Mouse (Mus musculus) liver, embryonic 14.5 days (tissue): Measurements from ENCODE around the gene Figla. TPM values are rescaled to one million over a fixed set of nuclear protein-coding genes. Genes with fewer than 3 reads are reported as not detected.
A peak's percentile ranks its signal among the peaks of the same experiment; 100 is the strongest.
"Not testable (repeated sequence)": the region's sequence is repeated elsewhere in the genome, so short reads cannot be mapped to it uniquely, and the experiment has no call there.

Experiments
- ATAC-seq: fragments of 200-750 bp; cut with Nextera tagmentation; 2 replicates; pipeline ENCODE4 v1.8.0; 2017; ENCODE audit warnings: moderate number of reproducible peaks, mild to moderate bottlenecking, moderate library complexity; ENCODE audit not compliant: insufficient read depth
- DNase-seq, 3 experiments: peaks; one replicate each; pipeline ENCODE4 v3.0.0-alpha.2; 2012 to 2013; ENCODE audit warnings: low read depth in 3 of 3, low spot score in 3 of 3
- H3K27ac ChIP-seq: fragments of 300-500 bp; sonication (generic); 2 replicates; pipeline ENCODE4 v1.5.1; 2014; ENCODE audit warnings: moderate library complexity, mild to moderate bottlenecking, control low read depth, inconsistent platforms
- H3K27me3 ChIP-seq: fragments of 300-500 bp; sonication (generic); 2 replicates; pipeline ENCODE4 v1.6.1; 2014; ENCODE audit warnings: mild to moderate bottlenecking, low read length, moderate library complexity; ENCODE audit not compliant: control insufficient read depth, insufficient read depth
- H3K36me3 ChIP-seq: fragments of 300-500 bp; sonication (generic); replicated peaks from 2 replicates; pipeline ENCODE4 v1.6.1; 2014; ENCODE audit warnings: low read depth; ENCODE audit not compliant: control insufficient read depth, insufficient read depth
- H3K4me1 ChIP-seq, 2 experiments: fragments of 200-500 bp in 1 of 2; fragments of 300-500 bp in 1 of 2; sonication (generic) in 1 of 2; replicated peaks; 2 replicates each; pipeline ENCODE4 v1.6.1; 2012 to 2014; ENCODE audit warnings: antibody characterized with exemption in 1 of 2, inconsistent platforms in 1 of 2, low read length in 1 of 2; ENCODE audit not compliant: control insufficient read depth in 2 of 2, insufficient read depth in 2 of 2
- H3K4me2 ChIP-seq: fragments of 300-500 bp; sonication (generic); 2 replicates; pipeline ENCODE4 v1.6.1; 2014; ENCODE audit warnings: low read depth, mild to moderate bottlenecking, control low read depth, moderate library complexity
- H3K4me3 ChIP-seq, 2 experiments: fragments of 200-500 bp in 1 of 2; fragments of 300-500 bp in 1 of 2; sonication (generic) in 1 of 2; 2 replicates each; pipeline ENCODE4 v1.5.1; 2012 to 2014; ENCODE audit warnings: low read depth in 2 of 2, low read length in 2 of 2, mild to moderate bottlenecking in 2 of 2, control low read depth in 1 of 2, inconsistent platforms in 1 of 2, moderate library complexity in 1 of 2; ENCODE audit not compliant: insufficient read depth in 1 of 2
- H3K9ac ChIP-seq: fragments of 300-500 bp; sonication (generic); replicated peaks from 2 replicates; pipeline ENCODE4 v1.6.1; 2014; ENCODE audit warnings: mild to moderate bottlenecking, control low read depth, moderate library complexity
- H3K9me3 ChIP-seq: fragments of 300-500 bp; sonication (generic); 2 replicates; pipeline ENCODE4 v1.6.1; 2016; ENCODE audit warnings: low read length, mixed read lengths; ENCODE audit not compliant: control insufficient read depth
- CTCF ChIP-seq: IDR thresholded peaks from 2 replicates; pipeline ENCODE4 v1.5.1; 2016; ENCODE audit warnings: antibody characterized with exemption, low read depth, control low read depth
- EP300 ChIP-seq: IDR thresholded peaks from 2 replicates; pipeline ENCODE4 v1.6.1; 2016; ENCODE audit warnings: antibody characterized with exemption, low read depth
- WGBS: fragments of 180-500 bp; shearing (Covaris S2); extraction: QIAGEN DNeasy Blood & Tissue Kit; methylation state at CpG from one replicate; pipeline ENCODE4 v1.1.7; 2014; ENCODE audit not compliant: insufficient replicate concordance; 5-methylcytosine and 5-hydroxymethylcytosine counted together
- polyA plus RNA-seq, 2 experiments: library from polyadenylated mRNA; depleted of rRNA in 1 of 2; stranded (reverse) in 1 of 2; unstranded in 1 of 2; fragments of >200 nt; fragmentation: Nextera tagmentation in 1 of 2; extraction: Ambion mirVana in 1 of 2; gene quantifications; 2 replicates each; pipeline versions ENCODE4 v1.2.1 to v1.2.3; 2012 to 2014

The Figla gene
- polyA plus RNA-seq, 2 experiments, result not detected

DNA sequence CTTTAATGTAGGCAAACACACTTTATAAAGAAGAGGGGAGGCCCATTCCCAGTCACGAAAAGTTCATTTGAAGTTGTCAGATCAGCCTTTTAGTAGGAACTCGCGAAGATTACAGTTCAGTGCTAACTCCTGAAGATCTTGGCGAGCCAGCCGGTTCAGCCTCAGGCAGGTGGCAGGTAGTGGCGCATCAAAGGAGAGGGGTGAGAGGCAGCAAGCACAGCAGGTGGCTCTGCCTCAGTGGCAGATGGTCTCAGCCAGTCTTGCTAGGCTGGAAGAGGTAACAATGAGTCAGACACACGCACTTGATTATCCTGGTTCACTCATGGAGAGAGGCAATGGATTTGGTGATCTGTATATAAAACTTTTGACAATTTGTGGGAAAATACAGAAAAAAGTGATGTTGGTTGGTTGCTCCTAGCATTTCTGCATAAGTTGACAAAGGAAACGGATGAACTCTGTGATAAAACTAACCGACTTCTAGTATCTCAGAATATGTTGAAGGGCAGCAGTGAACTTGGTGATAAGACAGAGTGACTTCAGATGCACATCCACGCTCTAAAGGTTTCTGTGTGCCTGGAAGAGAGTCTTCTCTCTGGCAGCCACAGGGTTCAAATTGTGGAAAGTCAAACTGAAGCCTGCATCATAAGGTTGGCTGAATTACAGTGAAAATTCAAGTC is 40.9 kb upstream of the Figla start:
- TF ChIP-seq EP300 (peak; percentile 56), CTCF (no peak)
- Histone ChIP-seq H3K36me3 (no peaks in the 10 kb centered on the region), H3K9me3 (no peaks in the 10 kb centered on the region), H3K4me1 (peaks cover 4 to 7% of the 10 kb centered on the region in 2 experiments), H3K4me3 (no peak overlapping the region), H3K27me3 (no peaks in the 10 kb centered on the region), H3K9ac (no peak overlapping the region), H3K27ac (no peak overlapping the region), H3K4me2 (no peak overlapping the region)
- peak; percentile 31; the same call in 1 of the 2 replicates for ATAC-seq
- no peak for DNase-seq
- 28% methylated on average over 10 of the region's 10 CpGs for WGBS

DNA sequence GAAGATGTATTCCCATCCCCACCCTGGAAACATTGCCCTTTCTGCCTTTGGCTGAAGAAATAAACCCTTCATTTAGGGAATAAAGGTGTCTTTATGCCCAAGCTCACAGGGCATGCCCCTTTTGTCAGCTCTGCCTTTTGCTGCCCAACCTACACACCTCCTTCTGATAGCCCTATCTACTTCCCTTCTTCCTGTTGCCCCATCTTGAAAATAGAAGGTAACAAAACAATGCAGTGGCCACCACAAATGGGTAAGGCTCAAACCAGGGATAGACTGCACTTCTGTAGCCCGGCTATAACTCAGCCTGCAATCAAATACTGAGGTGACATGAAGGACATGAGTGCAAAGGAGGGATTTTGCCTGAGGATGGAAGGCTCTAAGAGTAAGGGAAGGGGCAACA is 40.2 kb upstream of the Figla start:
- WGBS, result 59% methylated on average over 1 of the region's 1 CpGs
- DNase-seq, result no peak
- TF ChIP-seq EP300 (no peak), CTCF (no peak)
- no peak for ATAC-seq
- no peak overlapping the region for H3K9ac ChIP-seq
- H3K36me3 ChIP-seq, result no peaks in the 10 kb centered on the region
- H3K4me3 ChIP-seq, result no peak overlapping the region
- H3K27me3 ChIP-seq, result no peaks in the 10 kb centered on the region
- H3K9me3 ChIP-seq, result no peaks in the 10 kb centered on the region
- H3K4me1 ChIP-seq, result peaks cover 4 to 7% of the 10 kb centered on the region in 2 experiments
- H3K4me2 ChIP-seq, result no peak overlapping the region
- no peak overlapping the region for H3K27ac ChIP-seq

DNA sequence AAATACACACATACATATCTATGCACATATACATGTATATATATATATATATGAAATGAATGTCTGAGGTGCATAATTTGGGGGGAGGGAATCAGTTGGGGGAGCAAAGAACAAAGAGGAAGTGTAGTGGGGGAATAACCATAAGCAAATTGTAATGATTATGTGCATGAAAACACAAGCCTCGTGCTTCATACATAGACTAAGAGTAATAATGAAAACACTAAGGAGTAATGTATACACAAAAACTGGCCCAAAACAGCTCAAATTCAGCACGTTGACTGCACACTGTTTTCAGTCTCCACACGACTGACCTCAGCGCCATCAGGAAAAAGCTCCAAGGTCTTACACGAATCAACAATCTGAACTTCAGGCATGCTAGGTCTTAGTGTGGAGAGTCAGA is 39.7 kb upstream of the Figla start:
- Histone ChIP-seq H3K9me3 (no peaks in the 10 kb centered on the region), H3K27me3 (no peaks in the 10 kb centered on the region), H3K4me3 (no peak overlapping the region), H3K27ac (no peak overlapping the region), H3K4me1 (peaks cover 4 to 7% of the 10 kb centered on the region in 2 experiments), H3K4me2 (no peak overlapping the region), H3K9ac (no peak overlapping the region), H3K36me3 (no peaks in the 10 kb centered on the region)
- WGBS, result 66% methylated on average over 5 of the region's 5 CpGs
- TF ChIP-seq CTCF (no peak), EP300 (no peak)
- no peak for ATAC-seq
- no peak for DNase-seq

DNA sequence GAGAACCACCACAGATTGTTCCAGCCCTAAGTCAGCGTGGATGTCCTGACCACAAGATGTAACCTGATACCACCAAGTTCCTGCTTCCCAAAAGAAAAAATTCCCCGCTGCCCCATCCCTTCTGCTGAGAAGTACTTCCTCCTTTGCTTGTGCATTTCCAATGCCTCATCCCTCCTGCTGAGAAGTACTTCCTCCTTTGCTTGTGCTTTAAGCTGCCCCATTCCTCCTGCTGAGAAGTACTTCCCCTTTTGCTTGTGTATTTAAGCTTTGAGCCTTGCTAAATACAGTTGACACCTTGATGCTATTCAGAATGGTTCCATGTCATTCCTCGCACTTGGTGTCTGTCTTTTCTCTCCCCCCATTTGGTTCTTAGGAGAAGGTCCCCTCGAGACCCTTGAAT is 37.2 kb upstream of the Figla start:
- H3K27ac ChIP-seq, H3K27me3 ChIP-seq, H3K9me3 ChIP-seq, ATAC-seq, H3K4me1 ChIP-seq, H3K4me2 ChIP-seq, H3K9ac ChIP-seq, H3K4me3 ChIP-seq, DNase-seq, H3K36me3 ChIP-seq: not testable (repeated sequence)
- 61% methylated on average over 4 of the region's 4 CpGs for WGBS

DNA sequence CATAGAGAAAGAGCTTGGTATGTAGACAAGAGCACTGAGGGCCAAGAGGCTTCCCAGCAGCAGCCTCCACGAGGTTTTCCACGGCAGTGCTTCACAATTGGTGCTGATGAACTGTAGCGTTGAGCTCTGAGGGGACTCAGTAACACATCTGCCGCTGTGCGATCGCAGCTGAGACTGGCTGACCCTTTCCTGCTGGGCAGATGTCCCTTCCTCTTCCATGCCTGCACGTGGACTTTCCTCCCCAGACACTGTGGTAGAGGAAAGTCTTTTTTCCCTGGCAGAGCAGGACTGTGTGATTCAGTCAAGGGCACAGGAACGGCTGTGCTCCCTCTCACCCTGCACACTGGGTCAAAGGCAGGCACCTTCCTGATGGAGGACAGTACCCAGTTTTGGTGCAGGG is 31.6 kb upstream of the Figla start:
- no peak overlapping the region for H3K27ac ChIP-seq
- ATAC-seq, result no peak
- WGBS, result 65% methylated on average over 8 of the region's 8 CpGs
- no peaks in the 10 kb centered on the region for H3K9me3 ChIP-seq
- no peaks in the 10 kb centered on the region for H3K36me3 ChIP-seq
- no peaks in the 10 kb centered on the region for H3K27me3 ChIP-seq
- H3K4me2 ChIP-seq, result no peak overlapping the region
- no peaks in the 10 kb centered on the region for H3K4me1 ChIP-seq
- no peak for DNase-seq
- TF ChIP-seq CTCF (no peak), EP300 (no peak)
- no peak overlapping the region for H3K9ac ChIP-seq
- H3K4me3 ChIP-seq, result no peak overlapping the region

DNA sequence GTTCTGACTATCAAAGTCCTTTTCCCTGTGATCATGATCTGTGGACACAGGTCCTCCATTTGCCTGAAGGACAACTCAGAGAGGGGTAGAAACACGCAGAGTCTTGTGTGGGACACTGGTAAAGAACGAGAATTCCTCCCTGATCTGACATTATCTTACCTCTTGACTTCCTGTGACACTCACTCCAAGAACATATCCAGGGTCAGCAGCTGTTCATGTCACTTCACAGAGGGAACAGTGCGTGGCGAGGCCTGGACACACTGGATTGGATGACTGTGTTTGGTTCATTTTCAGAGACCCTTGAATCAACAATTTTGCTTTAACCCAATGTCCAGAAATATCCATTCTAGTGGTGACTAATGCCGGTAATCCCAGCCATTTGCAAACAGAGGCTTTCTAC is 26.4 kb upstream of the Figla start:
- H3K27me3 ChIP-seq, H3K9ac ChIP-seq, ATAC-seq, H3K36me3 ChIP-seq, H3K4me2 ChIP-seq, H3K9me3 ChIP-seq, DNase-seq, H3K4me1 ChIP-seq, H3K4me3 ChIP-seq, H3K27ac ChIP-seq: not testable (repeated sequence)
- 38% methylated on average over 5 of the region's 5 CpGs for WGBS

DNA sequence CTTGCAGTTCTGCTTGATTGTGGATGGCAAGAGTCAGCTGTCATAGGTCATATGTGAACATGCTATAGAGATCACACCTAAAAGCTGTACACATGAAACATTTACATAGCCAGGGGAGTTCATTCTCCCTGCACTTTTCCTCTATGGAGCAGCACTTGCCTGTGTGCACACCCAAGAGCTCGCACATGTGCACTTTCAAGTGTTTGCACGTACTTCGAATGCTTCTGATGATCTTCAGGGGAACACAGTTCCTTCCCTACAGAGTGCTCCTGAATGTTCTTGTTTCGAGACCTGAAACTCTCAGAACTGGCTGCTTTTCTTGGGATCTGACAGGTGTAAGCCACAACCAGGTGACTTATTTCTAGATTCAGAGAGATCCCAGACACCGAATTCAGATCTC is 25.2 kb upstream of the Figla start:
- H3K27ac ChIP-seq, H3K9ac ChIP-seq, H3K4me2 ChIP-seq, H3K4me1 ChIP-seq, H3K27me3 ChIP-seq, H3K36me3 ChIP-seq, H3K9me3 ChIP-seq, H3K4me3 ChIP-seq, DNase-seq, ATAC-seq: not testable (repeated sequence)
- WGBS, result 59% methylated on average over 5 of the region's 5 CpGs
